Mouse (Mus musculus): ENCODE measurements around the gene Unc119. TPM values are rescaled to one million over a fixed set of nuclear protein-coding genes. Genes with fewer than 3 reads are reported as not detected.

The Unc119 gene
- polyA plus RNA-seq, 2 experiments, result 20.9 to 33.5 TPM

DNA sequence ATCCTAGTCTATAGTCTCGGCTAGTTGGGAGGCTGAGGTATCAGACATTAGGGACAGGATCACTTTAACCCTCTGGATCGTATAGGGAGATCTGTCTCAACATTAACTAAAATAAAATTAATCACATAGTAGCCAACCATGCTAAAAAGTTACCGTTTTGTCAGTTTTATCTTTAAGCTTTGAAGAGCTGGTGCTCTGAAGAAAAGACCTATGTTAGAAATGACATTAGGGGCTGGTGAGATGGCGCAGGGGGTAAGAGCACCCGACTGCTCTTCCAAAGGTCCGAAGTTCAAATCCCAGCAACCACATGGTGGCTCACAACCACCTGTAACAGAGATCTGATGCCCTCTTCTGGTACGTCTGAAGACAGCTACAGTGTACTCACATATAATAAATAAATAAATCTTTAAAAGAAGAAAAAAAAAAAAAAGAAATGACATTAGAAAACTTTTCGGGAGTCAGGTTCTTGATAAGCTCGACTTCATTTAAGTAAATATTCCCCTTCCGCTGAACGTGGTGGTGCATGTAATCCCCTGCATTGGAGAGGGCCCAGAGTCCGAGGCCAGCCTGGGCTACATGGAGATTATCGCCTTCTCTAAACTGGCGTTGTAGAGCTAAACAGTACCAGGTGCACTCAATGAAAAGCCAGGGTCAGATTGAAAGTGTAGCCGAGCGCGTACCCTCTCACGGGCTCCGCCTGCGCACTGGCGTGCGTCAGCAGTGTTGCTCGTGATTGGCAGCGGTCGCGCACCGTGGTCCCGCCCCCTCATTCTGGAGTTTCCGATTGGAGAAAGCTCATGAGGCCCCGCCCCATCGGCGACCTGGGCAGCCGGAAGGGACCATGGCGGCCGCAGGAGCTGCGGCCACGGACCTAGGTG, 15.4 kb upstream of the Unc119 start, which contains the start of gene Pigs:
TSS of gene Pigs (plus strand) at position 782 of the 878 bp plus-strand sequence.
- peaks cover 7 to 10% of the 10 kb centered on the region in 2 experiments for H3K4me1 ChIP-seq (replicated peaks; ENCODE audit: control insufficient read depth in 2 of 2, insufficient read depth in 2 of 2, low read length in 1 of 2)
- peak; percentile 95 for ATAC-seq (ENCODE audit: insufficient read depth)
- peak; percentile 91 to 93 (median 93) for DNase-seq (ENCODE audit: low read depth in 3 of 3, low spot score in 3 of 3)
- peak within 1 kb of the TSS; percentile 90 for H3K9ac ChIP-seq (replicated peaks)
- H3K36me3 ChIP-seq (replicated peaks; ENCODE audit: control insufficient read depth, insufficient read depth, low read depth), result no peaks in the 10 kb centered on the region; the same call in 1 of the 2 replicates
- peak within 1 kb of the TSS; percentile 91 to 97 for H3K4me3 ChIP-seq (ENCODE audit: insufficient read depth in 1 of 2, low read depth in 2 of 2, low read length in 2 of 2)
- 10% methylated on average over 37 of the region's 37 CpGs for WGBS (ENCODE audit: insufficient replicate concordance)
- H3K27me3 ChIP-seq (ENCODE audit: control insufficient read depth, insufficient read depth, low read length), result no peaks in the 10 kb centered on the region
- no peak; the same call in 1 of the 2 replicates for TF ChIP-seq CTCF (IDR thresholded peaks at IDR 0.05; ENCODE audit: low read depth)
- TF ChIP-seq EP300 (IDR thresholded peaks at IDR 0.05; ENCODE audit: low read depth), result no peak
- no peaks in the 10 kb centered on the region for H3K9me3 ChIP-seq (ENCODE audit: control insufficient read depth, low read length)
- H3K4me2 ChIP-seq (ENCODE audit: low read depth), result peak within 1 kb of the TSS; percentile 89
- peak within 1 kb of the TSS; percentile 29; the same call in 1 of the 2 replicates for H3K27ac ChIP-seq

DNA sequence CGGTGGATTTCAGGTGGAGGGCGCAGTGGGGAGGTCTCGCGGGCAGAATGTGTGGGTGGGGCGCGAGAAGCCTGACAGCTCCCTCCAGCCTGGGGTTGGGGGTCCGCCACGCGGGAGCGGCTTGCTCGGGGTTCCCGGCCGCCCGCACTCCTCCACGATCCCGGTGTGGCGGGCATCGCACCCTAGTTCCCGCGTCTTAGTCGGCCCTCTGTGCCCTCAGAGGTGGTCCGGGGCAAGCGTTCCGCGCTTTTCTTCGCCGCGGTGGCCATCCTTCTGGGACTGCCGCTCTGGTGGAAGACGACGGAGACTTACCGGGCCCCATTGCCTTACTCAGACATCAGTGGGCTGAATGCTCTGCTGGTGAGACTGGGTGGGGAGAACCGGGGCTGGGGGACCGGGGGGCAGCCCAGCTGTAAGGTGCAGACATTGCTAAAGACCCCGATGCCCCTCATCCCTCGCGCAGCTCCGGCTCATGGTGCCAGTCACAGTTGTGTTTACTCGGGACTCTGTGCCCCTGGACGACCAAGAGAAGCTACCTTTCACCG, 14.7 kb upstream of the Unc119 start:
- peak overlapping the region; percentile 90 for H3K9ac ChIP-seq (replicated peaks)
- H3K9me3 ChIP-seq (ENCODE audit: control insufficient read depth, low read length), result no peaks in the 10 kb centered on the region
- ATAC-seq (ENCODE audit: insufficient read depth) (peak; percentile 69), DNase-seq (ENCODE audit: low read depth in 3 of 3, low spot score in 3 of 3) (no peak)
- 1% methylated on average over 39 of the region's 41 CpGs for WGBS (ENCODE audit: insufficient replicate concordance)
- no peaks in the 10 kb centered on the region for H3K27me3 ChIP-seq (ENCODE audit: control insufficient read depth, insufficient read depth, low read length)
- no peak for TF ChIP-seq EP300 (IDR thresholded peaks at IDR 0.05; ENCODE audit: low read depth)
- TF ChIP-seq CTCF (IDR thresholded peaks at IDR 0.05; ENCODE audit: low read depth), result no peak
- H3K4me1 ChIP-seq (replicated peaks; ENCODE audit: control insufficient read depth in 2 of 2, insufficient read depth in 2 of 2, low read length in 1 of 2), result peaks cover 4% of the 10 kb centered on the region in 2 experiments
- peak overlapping the region; percentile 89 for H3K4me2 ChIP-seq (ENCODE audit: low read depth)
- no peaks in the 10 kb centered on the region; the same call in 1 of the 2 replicates for H3K36me3 ChIP-seq (replicated peaks; ENCODE audit: control insufficient read depth, insufficient read depth, low read depth)
- H3K27ac ChIP-seq, result peak overlapping the region; percentile 29; the same call in 1 of the 2 replicates
- H3K4me3 ChIP-seq (ENCODE audit: insufficient read depth in 1 of 2, low read depth in 2 of 2, low read length in 2 of 2), result peak overlapping the region; percentile 76 to 97

DNA sequence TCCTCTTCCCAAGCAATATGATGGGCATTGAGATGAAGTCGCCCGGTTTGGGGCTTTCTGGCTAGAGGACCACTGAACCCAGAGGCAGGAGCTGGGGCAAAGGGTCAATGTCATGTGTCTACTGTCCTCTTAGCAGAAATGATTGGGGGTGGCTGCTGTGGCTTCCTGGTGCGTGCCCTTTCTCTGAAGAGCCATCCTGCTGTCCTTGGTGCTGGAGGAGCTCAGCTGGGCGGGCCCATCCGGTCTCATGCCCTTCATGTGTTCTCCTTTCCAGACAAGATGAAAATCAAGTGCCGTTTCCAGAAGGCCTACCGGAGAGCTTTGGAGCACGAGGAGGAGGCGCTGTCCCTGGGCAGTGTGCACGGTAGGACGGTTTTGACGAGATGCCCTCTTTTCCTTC, 10.6 kb upstream of the Unc119 start:
- DNase-seq (ENCODE audit: low read depth in 3 of 3, low spot score in 3 of 3), result no peak
- Histone ChIP-seq H3K9ac (replicated peaks) (no peak overlapping the region), H3K4me3 (ENCODE audit: insufficient read depth in 1 of 2, low read depth in 2 of 2, low read length in 2 of 2) (no peak overlapping the region), H3K27me3 (ENCODE audit: control insufficient read depth, insufficient read depth, low read length) (no peaks in the 10 kb centered on the region), H3K36me3 (replicated peaks; ENCODE audit: control insufficient read depth, insufficient read depth, low read depth) (peaks cover 3% of the 10 kb centered on the region; the same call in 1 of the 2 replicates), H3K9me3 (ENCODE audit: control insufficient read depth, low read length) (no peaks in the 10 kb centered on the region), H3K4me1 (replicated peaks; ENCODE audit: control insufficient read depth in 2 of 2, insufficient read depth in 2 of 2, low read length in 1 of 2) (peaks cover 4% of the 10 kb centered on the region in 2 experiments), H3K27ac (no peak overlapping the region), H3K4me2 (ENCODE audit: low read depth) (no peak overlapping the region)
- ATAC-seq (ENCODE audit: insufficient read depth), result no peak
- WGBS (ENCODE audit: insufficient replicate concordance), result 86% methylated on average over 12 of the region's 12 CpGs
- TF ChIP-seq CTCF (IDR thresholded peaks at IDR 0.05; ENCODE audit: low read depth) (no peak), EP300 (IDR thresholded peaks at IDR 0.05; ENCODE audit: low read depth) (no peak)

DNA sequence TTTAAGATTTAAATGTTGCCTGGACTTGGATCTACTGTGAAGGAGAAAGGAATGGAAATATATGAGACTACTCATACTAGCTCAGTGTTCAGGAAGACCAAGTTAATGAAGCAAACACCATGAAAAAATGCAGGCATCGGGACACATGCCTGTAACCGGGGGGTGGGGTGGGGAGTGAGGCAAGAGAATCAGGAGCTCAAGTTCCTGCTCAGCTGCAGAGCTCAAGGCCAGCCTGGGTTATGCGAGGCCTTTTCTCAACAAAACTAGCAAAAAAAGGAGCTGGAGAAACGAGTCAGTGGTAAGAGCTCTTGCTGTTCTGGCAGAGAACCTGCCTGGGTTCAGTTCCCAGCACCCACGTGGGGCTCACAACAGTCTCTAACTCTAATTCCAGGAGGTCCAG, 9.3 kb upstream of the Unc119 start:
- H3K4me2 ChIP-seq (ENCODE audit: low read depth), result no peak overlapping the region
- peaks cover 2 to 3% of the 10 kb centered on the region in 2 experiments for H3K4me1 ChIP-seq (replicated peaks; ENCODE audit: control insufficient read depth in 2 of 2, insufficient read depth in 2 of 2, low read length in 1 of 2)
- TF ChIP-seq CTCF (IDR thresholded peaks at IDR 0.05; ENCODE audit: low read depth), result no peak
- TF ChIP-seq EP300 (IDR thresholded peaks at IDR 0.05; ENCODE audit: low read depth), result no peak
- no peak overlapping the region for H3K9ac ChIP-seq (replicated peaks)
- H3K36me3 ChIP-seq (replicated peaks; ENCODE audit: control insufficient read depth, insufficient read depth, low read depth), result peaks cover 3% of the 10 kb centered on the region; the same call in 1 of the 2 replicates
- ATAC-seq (ENCODE audit: insufficient read depth) (no peak), DNase-seq (ENCODE audit: low read depth in 3 of 3, low spot score in 3 of 3) (no peak)
- no peaks in the 10 kb centered on the region for H3K27me3 ChIP-seq (ENCODE audit: control insufficient read depth, insufficient read depth, low read length)
- H3K9me3 ChIP-seq (ENCODE audit: control insufficient read depth, low read length), result no peaks in the 10 kb centered on the region
- WGBS (ENCODE audit: insufficient replicate concordance), result 80% methylated on average over 5 of the region's 5 CpGs
- no peak overlapping the region for H3K27ac ChIP-seq
- no peak overlapping the region for H3K4me3 ChIP-seq (ENCODE audit: insufficient read depth in 1 of 2, low read depth in 2 of 2, low read length in 2 of 2)

DNA sequence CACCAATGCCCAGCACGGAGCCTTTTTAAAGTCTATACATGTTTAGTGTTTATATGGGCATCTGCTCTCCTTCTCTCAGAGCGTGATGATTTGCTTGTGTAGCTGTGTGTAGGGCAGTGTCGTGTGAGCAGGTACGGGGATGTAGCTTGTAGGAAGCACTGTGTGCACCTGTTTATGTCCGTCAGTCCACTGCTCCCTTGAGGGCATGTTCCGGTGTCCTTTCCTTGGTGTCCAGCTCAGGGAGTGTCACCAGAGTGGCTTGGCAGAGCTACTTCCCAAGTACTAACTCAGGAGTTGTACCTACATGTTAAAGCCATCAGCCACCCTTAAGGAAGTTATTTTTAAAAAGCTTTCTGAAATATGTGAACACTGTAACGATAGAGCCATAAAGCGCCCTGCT, 6.2 kb upstream of the Unc119 start:
- Histone ChIP-seq H3K4me3 (ENCODE audit: insufficient read depth in 1 of 2, low read depth in 2 of 2, low read length in 2 of 2) (no peak overlapping the region), H3K36me3 (replicated peaks; ENCODE audit: control insufficient read depth, insufficient read depth, low read depth) (peaks cover 3% of the 10 kb centered on the region), H3K9me3 (ENCODE audit: control insufficient read depth, low read length) (no peaks in the 10 kb centered on the region), H3K4me1 (replicated peaks; ENCODE audit: control insufficient read depth in 2 of 2, insufficient read depth in 2 of 2, low read length in 1 of 2) (no peaks in the 10 kb centered on the region), H3K9ac (replicated peaks) (no peak overlapping the region), H3K27me3 (ENCODE audit: control insufficient read depth, insufficient read depth, low read length) (no peaks in the 10 kb centered on the region), H3K27ac (no peak overlapping the region), H3K4me2 (ENCODE audit: low read depth) (no peak overlapping the region)
- TF ChIP-seq CTCF (IDR thresholded peaks at IDR 0.05; ENCODE audit: low read depth) (no peak), EP300 (IDR thresholded peaks at IDR 0.05; ENCODE audit: low read depth) (no peak)
- ATAC-seq (ENCODE audit: insufficient read depth) (no peak), DNase-seq (ENCODE audit: low read depth in 3 of 3, low spot score in 3 of 3) (no peak)
- WGBS (ENCODE audit: insufficient replicate concordance), result 81% methylated on average over 8 of the region's 8 CpGs
